In genomic region chr3:107786344-107786743, GRCm38 (mm10) we compare ENCODE assay signal across 31 mouse cellular contexts. TPM values are rescaled to one million over a fixed set of nuclear protein-coding genes. Genes with fewer than 3 reads are reported as not detected.
"Had no signal": no experiment of that assay in that cellular context is flagged by ENCODE, and none has a peak within 500 bp of the region (broad histone marks: within the 10 kb centered on the region; RNA-seq: fewer than 3 reads in every experiment).

No protein-coding gene starts in this region.

- H3K9ac ChIP-seq: limb, embryonic 12.5 days; limb, embryonic 13.5 days; limb, embryonic 15.5 days; liver, embryonic 12.5 days; liver, embryonic 13.5 days; liver, embryonic 14.5 days; liver, embryonic 15.5 days; liver, postnatal 0 days; lung, embryonic 14.5 days; lung, embryonic 15.5 days; midbrain, embryonic 12.5 days; midbrain, embryonic 13.5 days; midbrain, embryonic 15.5 days; neural tube, embryonic 13.5 days had no signal

- H3K9me3 ChIP-seq: limb, embryonic 10.5 days; limb, embryonic 12.5 days; limb, embryonic 13.5 days; limb, embryonic 15.5 days; liver, embryonic 12.5 days; liver, embryonic 13.5 days; liver, embryonic 15.5 days; lung, embryonic 15.5 days; megakaryocyte, embryonic 14.5 days; midbrain, embryonic 12.5 days; midbrain, embryonic 13.5 days; midbrain, embryonic 15.5 days; neural tube, embryonic 12.5 days; neural tube, embryonic 13.5 days had no signal

- H3K4me3 ChIP-seq: limb, embryonic 12.5 days; limb, embryonic 13.5 days; limb, embryonic 15.5 days; liver, embryonic 12.5 days; liver, embryonic 13.5 days; liver, embryonic 15.5 days; lung, embryonic 15.5 days; megakaryocyte, embryonic 14.5 days; midbrain, embryonic 12.5 days; midbrain, embryonic 13.5 days; midbrain, embryonic 15.5 days; myocyte; neural tube, embryonic 12.5 days; neural tube, embryonic 13.5 days had no signal

- DNase-seq: left cerebral cortex, postnatal 4 days; liver; liver, embryonic 13.5 days; liver, postnatal 0 days; lung, adult 18-20 months; lung, adult 2 months; lung, embryonic 14.5 days; lung, postnatal 10 days; lung, postnatal 14 days; lung, postnatal 36 days; lung, postnatal 4 days; midbrain, embryonic 14.5 days had no signal

- ATAC-seq: liver, embryonic 12.5 days; liver, postnatal 0 days; midbrain, embryonic 13.5 days; midbrain, embryonic 15.5 days; midbrain, embryonic 16.5 days had no signal

- H3K27me3 ChIP-seq: limb, embryonic 12.5 days; limb, embryonic 13.5 days; limb, embryonic 15.5 days; liver, embryonic 13.5 days; liver, embryonic 15.5 days; lung, embryonic 15.5 days; midbrain, embryonic 12.5 days; midbrain, embryonic 13.5 days; midbrain, embryonic 15.5 days; neural tube, embryonic 12.5 days; neural tube, embryonic 13.5 days had no signal

- H3K36me3 ChIP-seq: limb, embryonic 10.5 days; limb, embryonic 12.5 days; limb, embryonic 13.5 days; limb, embryonic 15.5 days; liver, embryonic 12.5 days; liver, embryonic 13.5 days; liver, embryonic 15.5 days; lung, embryonic 15.5 days; midbrain, embryonic 12.5 days; midbrain, embryonic 13.5 days; midbrain, embryonic 15.5 days; neural tube, embryonic 12.5 days; neural tube, embryonic 13.5 days had no signal

- H3K27ac ChIP-seq: limb, embryonic 12.5 days; limb, embryonic 13.5 days; liver, embryonic 12.5 days; liver, embryonic 13.5 days; liver, embryonic 14.5 days; liver, embryonic 15.5 days; lung, embryonic 15.5 days; macrophage; midbrain, embryonic 12.5 days; midbrain, embryonic 13.5 days; midbrain, embryonic 15.5 days; neural tube, embryonic 12.5 days; neural tube, embryonic 13.5 days had no signal

- H3K4me2 ChIP-seq: limb, embryonic 13.5 days; limb, embryonic 15.5 days; liver, embryonic 11.5 days; liver, embryonic 12.5 days; liver, embryonic 13.5 days; liver, embryonic 15.5 days; lung, embryonic 14.5 days; lung, embryonic 15.5 days; midbrain, embryonic 12.5 days; midbrain, embryonic 13.5 days; midbrain, embryonic 15.5 days; neural tube, embryonic 13.5 days had no signal

RNA-seq across cellular contexts. Expression of gene Csf1, which starts 26.1 kb away (rescaled TPM):
- total RNA-seq: megakaryocyte-erythroid progenitor cell, adult 5-6 weeks had no signal
